Mouse (Mus musculus) G1E (cell line): Measurements from ENCODE around the gene Donson.

ENCODE experiments used
- CTCF ChIP-seq: IDR thresholded peaks from 2 replicates; pipeline ENCODE4 v1.5.1; 2012; ENCODE audit warnings: low read depth, low read length, inconsistent platforms, mixed read lengths
- GATA1 ChIP-seq: IDR thresholded peaks from 2 replicates; pipeline ENCODE4 v1.6.1; 2012; ENCODE audit warnings: borderline replicate concordance, low read length, inconsistent platforms, mixed read lengths
- TAL1 ChIP-seq: conservative IDR thresholded peaks from 2 replicates; pipeline ENCODE4 v1.6.1; 2012; ENCODE audit warnings: low read depth, low read length, inconsistent platforms, mixed read lengths

- TF ChIP-seq CTCF (no peak), TAL1 (no peak), GATA1 (no peak)
These were observed 6.7 kb upstream of the Donson start for GRCm38 (mm10) chr16:91695108-91695755.
